Mouse (Mus musculus): ENCODE measurements around the gene Grin2a. TPM values are rescaled to one million over a fixed set of nuclear protein-coding genes. Genes with fewer than 3 reads are reported as not detected.

The Grin2a gene
- polyA plus RNA-seq, 1 experiment from 2014 or later = 0.33 TPM

Other genes starting within 250 kb of the Grin2a start
- gene Rpl39l, start 174.7 kb upstream of the Grin2a start, polyA plus RNA-seq (2014; fragmentation: Nextera tagmentation; extraction: Ambion mirVana) = not detected in 2 replicates
- gene Atf7ip2, start 197.2 kb upstream of the Grin2a start, polyA plus RNA-seq (2014; fragmentation: Nextera tagmentation; extraction: Ambion mirVana) = 0.66 and 1.2 TPM in 2 replicates